Mouse (Mus musculus) intestine, embryonic 15.5 days (tissue): ENCODE results near the gene Ift122. TPM values are rescaled to one million over a fixed set of nuclear protein-coding genes. Genes with fewer than 3 reads are reported as not detected.

Source experiments
- ATAC-seq: fragments of 200-750 bp; cut with Nextera tagmentation; 2 replicates; pipeline ENCODE4 v1.8.0; 2017; ENCODE audit warnings: moderate TSS enrichment, moderate library complexity
- H3K27ac ChIP-seq: fragments of 300-500 bp; sonication (generic); 2 replicates; pipeline ENCODE4 v1.5.1; 2015; ENCODE audit warnings: mild to moderate bottlenecking, inconsistent platforms
- H3K27me3 ChIP-seq: fragments of 300-500 bp; sonication (generic); replicated peaks from 2 replicates; pipeline ENCODE4 v1.6.1; 2015; ENCODE audit warnings: inconsistent platforms
- H3K36me3 ChIP-seq: fragments of 300-500 bp; sonication (generic); 2 replicates; pipeline ENCODE4 v1.6.1; 2015; ENCODE audit warnings: inconsistent platforms
- H3K4me1 ChIP-seq: fragments of 300-500 bp; sonication (generic); replicated peaks from 2 replicates; pipeline ENCODE4 v1.6.1; 2015; ENCODE audit warnings: inconsistent platforms
- H3K4me2 ChIP-seq: fragments of 300-500 bp; sonication (generic); replicated peaks from 2 replicates; pipeline ENCODE4 v1.6.1; 2015; ENCODE audit warnings: mild to moderate bottlenecking, inconsistent platforms
- H3K4me3 ChIP-seq: fragments of 300-500 bp; sonication (generic); replicated peaks from 2 replicates; pipeline ENCODE4 v1.5.1; 2015; ENCODE audit warnings: inconsistent platforms
- H3K9ac ChIP-seq: fragments of 300-500 bp; sonication (generic); 2 replicates; pipeline ENCODE4 v1.6.1; 2015; ENCODE audit warnings: inconsistent platforms
- H3K9me3 ChIP-seq: fragments of 300-500 bp; sonication (generic); 2 replicates; pipeline ENCODE4 v1.6.1; 2016; ENCODE audit warnings: inconsistent platforms
- WGBS: fragments of 180-500 bp; shearing (Covaris S2); methylation state at CpG from one replicate; pipeline ENCODE4 v1.1.7; 2015; 5-methylcytosine and 5-hydroxymethylcytosine counted together
- polyA plus RNA-seq: library from polyadenylated mRNA; unstranded; fragments of >200 nt; fragmentation: Nextera tagmentation; extraction: Ambion mirVana; gene quantifications from 2 replicates; pipeline ENCODE4 v1.2.1, GENCODE M21; 2015

Gene Ift122
- polyA plus RNA-seq, 1 experiment from 2014 or later: 14.2 TPM

DNA sequence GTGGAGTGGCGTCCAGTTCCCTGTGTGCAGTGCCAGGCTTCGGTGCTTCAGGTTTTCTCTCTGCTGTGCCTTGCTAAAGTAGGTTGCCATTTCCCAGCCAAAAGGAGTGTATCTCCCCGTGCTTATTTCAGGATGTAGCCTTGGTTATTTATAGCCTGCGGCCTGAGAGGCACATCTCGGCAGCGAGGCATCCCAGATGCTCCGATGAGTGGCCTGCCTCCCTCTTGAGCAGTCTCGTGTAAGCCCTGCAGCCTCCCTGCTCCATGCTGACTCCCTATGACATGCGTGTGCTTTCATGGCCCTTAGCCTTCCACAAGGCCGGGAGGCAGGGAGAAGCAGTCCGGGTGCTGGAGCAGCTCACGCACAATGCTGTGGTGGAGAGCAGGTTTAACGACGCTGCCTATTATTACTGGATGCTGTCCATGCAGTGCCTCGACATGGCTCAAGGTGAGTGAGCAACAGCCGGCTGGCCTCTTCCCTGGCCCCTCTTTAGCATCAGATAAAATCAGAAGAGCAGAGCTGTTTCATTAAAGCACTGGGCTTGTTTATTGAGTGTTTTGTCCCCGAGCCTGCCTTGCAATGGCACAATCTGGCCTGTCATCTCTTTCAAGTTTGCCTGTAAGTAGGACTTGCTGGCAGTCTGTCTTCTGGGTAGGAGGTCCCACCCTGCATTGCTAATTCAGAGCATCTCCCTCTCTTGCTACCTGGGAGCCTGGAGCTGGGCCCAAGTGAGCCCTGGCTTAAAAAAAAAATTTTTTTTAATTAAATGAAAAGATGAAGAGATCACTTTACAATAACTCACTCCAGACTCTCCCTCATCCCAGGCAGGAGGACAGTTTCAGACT is 62.6 kb downstream of the Ift122 start:
- WGBS: 50% methylated on average over 17 of the region's 17 CpGs
- no peak overlapping the region for H3K27ac ChIP-seq
- 0 out of 2 replicates have a peak overlapping the region, but pooled peaks have one; percentile 23 for H3K9ac ChIP-seq

DNA sequence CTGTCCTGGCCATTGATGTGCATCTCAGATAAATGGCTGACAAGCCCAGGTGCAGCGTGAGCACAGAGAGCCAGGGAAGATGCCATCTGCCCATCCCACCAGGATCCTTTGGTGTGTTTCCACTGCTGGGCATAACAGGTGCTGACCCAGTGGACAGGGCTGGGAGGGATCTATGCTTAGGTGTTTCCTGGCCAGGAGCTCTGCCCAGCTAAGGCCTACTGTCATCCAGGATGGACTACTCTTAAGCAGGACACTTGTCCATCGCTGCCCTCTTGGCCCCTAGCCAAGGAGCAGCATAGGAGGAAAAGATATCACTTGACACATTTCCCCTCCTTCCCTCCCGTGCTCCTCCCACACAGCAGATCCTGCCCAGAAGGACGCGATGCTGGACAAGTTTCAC is 63.3 kb downstream of the Ift122 start:
- 79% methylated on average over 5 of the region's 5 CpGs for WGBS
- Histone ChIP-seq H3K9ac (no peak overlapping the region), H3K4me2 (no peak overlapping the region), H3K27ac (no peak overlapping the region), H3K4me3 (no peak overlapping the region), H3K9me3 (no peaks in the 10 kb centered on the region), H3K4me1 (no peaks in the 10 kb centered on the region), H3K27me3 (no peaks in the 10 kb centered on the region), H3K36me3 (no peaks in the 10 kb centered on the region)
- no peak for ATAC-seq

More for the DNA sequence above, 62.6 kb downstream of the Ift122 start:
- H3K27me3 ChIP-seq: no peaks in the 10 kb centered on the region
- H3K4me1 ChIP-seq: no peaks in the 10 kb centered on the region
- no peak for ATAC-seq
- no peak overlapping the region for H3K4me2 ChIP-seq
- H3K4me3 ChIP-seq: no peak overlapping the region
- H3K36me3 ChIP-seq: no peaks in the 10 kb centered on the region
- H3K9me3 ChIP-seq: no peaks in the 10 kb centered on the region

- H3K27ac ChIP-seq: no peak overlapping the region
- H3K4me1 ChIP-seq: no peaks in the 10 kb centered on the region
- H3K36me3 ChIP-seq: no peaks in the 10 kb centered on the region
- H3K27me3 ChIP-seq: no peaks in the 10 kb centered on the region
- no peak overlapping the region for H3K4me2 ChIP-seq
- no peak overlapping the region for H3K4me3 ChIP-seq
- WGBS: 95% methylated on average over 1 of the region's 1 CpGs
- H3K9me3 ChIP-seq: no peaks in the 10 kb centered on the region
- ATAC-seq: no peak
- no peak overlapping the region for H3K9ac ChIP-seq
These were observed 65.3 kb downstream of the Ift122 start for GRCm38 (mm10) chr6:115918615-115919014.

GRCm38 (mm10) chr6:115919876-115920275 is 66.6 kb downstream of the Ift122 start:
- no peak overlapping the region for H3K4me3 ChIP-seq
- no peak overlapping the region for H3K27ac ChIP-seq
- peaks cover 5% of the 10 kb centered on the region for H3K4me1 ChIP-seq
- H3K9me3 ChIP-seq: no peaks in the 10 kb centered on the region
- no peak for ATAC-seq
- no peak overlapping the region for H3K4me2 ChIP-seq
- 92% methylated on average over 5 of the region's 5 CpGs for WGBS
- H3K27me3 ChIP-seq: no peaks in the 10 kb centered on the region
- H3K9ac ChIP-seq: no peak overlapping the region
- H3K36me3 ChIP-seq: no peaks in the 10 kb centered on the region

DNA sequence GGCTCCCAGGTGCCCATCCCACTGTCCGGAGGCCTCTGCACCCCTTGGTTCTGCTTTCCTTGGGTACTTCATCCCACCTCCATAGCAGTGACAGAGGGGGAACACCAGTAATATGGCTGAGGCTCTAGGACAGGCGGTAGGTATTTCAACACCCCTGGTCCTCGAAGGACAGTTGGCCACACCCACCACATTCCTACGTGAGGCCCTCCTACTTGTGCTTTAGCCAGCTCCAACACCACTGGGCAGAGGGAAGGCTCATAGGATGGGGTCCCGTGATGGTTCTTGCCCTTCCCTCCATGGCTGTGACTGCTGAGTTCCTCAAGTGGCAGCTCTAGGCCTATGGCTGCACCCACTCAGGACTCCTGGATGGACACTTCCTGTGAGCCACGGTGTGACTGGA is 71.6 kb downstream of the Ift122 start:
- peak; percentile 72 for ATAC-seq
- Histone ChIP-seq H3K27ac (no peak overlapping the region), H3K4me3 (no peak overlapping the region), H3K4me1 (peaks cover 8% of the 10 kb centered on the region), H3K36me3 (no peaks in the 10 kb centered on the region), H3K9me3 (no peaks in the 10 kb centered on the region), H3K4me2 (no peak overlapping the region), H3K27me3 (no peaks in the 10 kb centered on the region), H3K9ac (no peak overlapping the region)
- 34% methylated on average over 6 of the region's 6 CpGs for WGBS

DNA sequence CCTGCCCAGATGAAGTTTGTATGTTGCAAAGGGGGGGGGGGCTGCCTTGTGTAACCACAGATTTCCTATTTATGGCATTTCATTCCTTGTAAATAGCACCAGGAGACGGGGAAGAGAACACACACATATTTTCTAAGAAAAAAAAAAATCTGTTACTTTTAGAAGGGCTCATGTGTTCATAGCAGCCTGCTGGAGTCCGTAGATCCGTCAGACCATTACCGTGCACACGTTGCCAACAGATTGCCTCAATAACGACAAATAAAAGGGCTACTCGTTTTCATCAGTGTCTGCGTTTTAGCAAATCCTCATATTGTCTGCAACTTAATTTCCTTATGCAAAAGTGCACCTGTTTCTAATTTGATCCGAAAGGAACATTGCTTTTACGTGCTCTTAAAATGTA is 73.1 kb downstream of the Ift122 start:
- Histone ChIP-seq H3K4me1 (peaks cover 17% of the 10 kb centered on the region), H3K27ac (no peak overlapping the region), H3K4me3 (no peak overlapping the region), H3K27me3 (no peaks in the 10 kb centered on the region), H3K36me3 (no peaks in the 10 kb centered on the region), H3K9ac (no peak overlapping the region), H3K4me2 (no peak overlapping the region), H3K9me3 (no peaks in the 10 kb centered on the region)
- ATAC-seq: no peak
- WGBS: 81% methylated on average over 10 of the region's 10 CpGs

DNA sequence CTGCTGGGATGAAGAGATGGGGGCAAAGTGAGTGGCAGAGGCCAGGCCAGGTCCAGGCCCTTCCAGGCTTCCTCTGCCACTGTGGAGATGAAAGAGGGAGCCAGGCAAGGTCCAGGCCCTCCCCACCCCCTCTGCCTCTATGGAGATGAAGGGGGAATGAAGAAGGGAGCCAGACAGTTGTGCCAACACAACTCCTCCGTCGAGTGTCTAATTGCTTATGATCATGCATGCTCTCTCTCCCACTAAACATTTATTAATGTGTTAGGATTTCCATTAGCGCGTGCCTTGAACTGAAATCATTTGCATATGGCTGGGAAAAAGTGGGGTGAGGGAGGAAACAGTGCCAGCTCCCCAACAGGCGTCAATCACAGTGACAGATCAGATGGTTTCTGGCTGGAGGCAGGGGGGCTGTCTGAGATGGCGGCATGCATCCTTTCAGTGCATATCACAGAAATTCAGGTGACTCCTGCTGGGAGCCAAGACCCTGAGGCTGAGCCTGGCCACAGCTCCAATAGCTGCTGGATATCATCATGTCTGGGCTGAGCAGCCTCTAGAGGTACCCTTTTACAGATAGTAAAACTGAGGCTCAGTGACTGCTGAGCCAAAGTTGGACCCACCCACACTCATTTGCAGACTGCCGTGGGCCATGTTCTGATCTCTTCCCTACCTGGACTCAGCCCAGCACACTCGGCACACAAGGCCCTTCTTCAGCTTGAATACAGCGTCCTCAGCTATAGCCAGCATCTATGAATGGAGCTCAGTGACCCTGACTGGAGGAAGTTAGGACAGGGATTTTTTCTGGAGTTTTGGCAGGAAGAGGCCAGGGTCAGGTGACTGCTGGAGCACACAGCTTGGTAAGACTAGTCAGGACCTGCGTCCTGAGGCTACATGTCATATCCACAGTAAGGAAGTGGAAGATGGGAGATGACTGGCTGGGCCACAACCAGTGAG is 74.3 kb downstream of the Ift122 start:
- Histone ChIP-seq H3K9ac (no peak overlapping the region), H3K36me3 (no peaks in the 10 kb centered on the region), H3K4me2 (no peak overlapping the region), H3K9me3 (no peaks in the 10 kb centered on the region), H3K27me3 (no peaks in the 10 kb centered on the region), H3K4me3 (no peak overlapping the region), H3K4me1 (peaks cover 17% of the 10 kb centered on the region), H3K27ac (no peak overlapping the region)
- ATAC-seq: no peak
- 86% methylated on average over 10 of the region's 10 CpGs for WGBS

- Histone ChIP-seq H3K9ac (no peak overlapping the region), H3K4me3 (no peak overlapping the region), H3K36me3 (no peaks in the 10 kb centered on the region), H3K9me3 (no peaks in the 10 kb centered on the region), H3K4me2 (no peak overlapping the region), H3K27me3 (no peaks in the 10 kb centered on the region), H3K4me1 (peaks cover 11% of the 10 kb centered on the region), H3K27ac (no peak overlapping the region)
- ATAC-seq: no peak
- 35% methylated on average over 5 of the region's 5 CpGs for WGBS
These were observed 76.7 kb downstream of the Ift122 start for GRCm38 (mm10) chr6:115930018-115930417.

DNA sequence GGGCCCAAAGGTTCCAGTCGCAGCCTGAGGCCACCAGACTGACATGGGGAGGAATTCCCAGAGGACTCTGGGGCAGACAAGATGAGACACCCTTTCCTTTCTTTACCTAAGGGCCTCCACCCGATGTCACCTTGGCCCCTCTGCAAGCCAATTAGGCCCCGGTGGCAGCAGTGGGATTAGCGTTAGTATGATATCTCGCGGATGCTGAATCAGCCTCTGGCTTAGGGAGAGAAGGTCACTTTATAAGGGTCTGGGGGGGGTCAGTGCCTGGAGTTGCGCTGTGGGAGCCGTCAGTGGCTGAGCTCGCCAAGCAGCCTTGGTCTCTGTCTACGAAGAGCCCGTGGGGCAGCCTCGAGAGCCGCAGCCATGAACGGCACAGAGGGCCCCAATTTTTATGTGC is 78.4 kb downstream of the Ift122 start, which contains the start of gene Rho:
Rho (plus strand) TSS at position 110 of the 400 bp plus-strand sequence.
- H3K4me1 ChIP-seq: peaks cover 9% of the 10 kb centered on the region; the same call in 1 of the 2 replicates
- no peaks in the 10 kb centered on the region for H3K27me3 ChIP-seq
- H3K4me2 ChIP-seq: no peak within 1 kb of the TSS
- H3K27ac ChIP-seq: no peak within 1 kb of the TSS
- H3K4me3 ChIP-seq: no peak within 1 kb of the TSS
- no peak for ATAC-seq
- H3K36me3 ChIP-seq: no peaks in the 10 kb centered on the region
- no peaks in the 10 kb centered on the region for H3K9me3 ChIP-seq
- 80% methylated on average over 14 of the region's 14 CpGs for WGBS
- no peak within 1 kb of the TSS for H3K9ac ChIP-seq

DNA sequence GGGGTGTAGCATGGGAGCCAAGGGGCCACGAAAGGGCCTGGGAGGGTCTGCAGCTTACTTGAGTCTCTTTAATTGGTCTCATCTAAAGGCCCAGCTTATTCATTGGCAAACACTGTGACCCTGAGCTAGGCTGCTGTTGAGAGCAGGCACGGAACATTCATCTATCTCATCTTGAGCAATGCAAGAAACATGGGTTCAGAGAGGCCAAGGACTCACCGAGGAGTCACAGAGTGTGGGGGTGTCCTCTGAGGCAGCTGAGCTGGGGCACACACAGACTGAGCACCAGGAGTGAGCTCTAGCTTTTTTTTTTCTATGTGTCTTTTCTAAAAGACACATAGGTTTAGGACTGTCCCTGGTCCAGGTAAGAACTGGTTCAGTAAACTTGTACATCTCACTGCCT is 79.1 kb downstream of the Ift122 start:
- peaks cover 9% of the 10 kb centered on the region; the same call in 1 of the 2 replicates for H3K4me1 ChIP-seq
- WGBS: 84% methylated on average over 3 of the region's 3 CpGs

DNA sequence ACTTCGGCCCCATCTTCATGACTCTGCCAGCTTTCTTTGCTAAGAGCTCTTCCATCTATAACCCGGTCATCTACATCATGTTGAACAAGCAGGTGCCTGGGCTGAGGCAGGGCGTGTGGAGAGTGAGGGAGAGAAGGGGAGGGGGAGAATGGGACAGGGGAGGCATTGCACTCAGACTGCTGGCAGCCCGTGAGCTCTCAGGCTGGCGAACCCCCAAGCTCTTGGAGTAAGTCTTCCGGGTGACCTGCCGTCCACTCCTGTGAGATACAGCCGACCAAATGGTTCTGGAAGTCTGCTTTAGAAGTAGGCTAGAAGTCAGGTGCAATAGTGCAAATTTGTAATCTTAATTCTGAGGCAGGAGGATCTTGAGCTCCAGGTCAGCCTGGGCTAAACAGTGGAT is 82.3 kb downstream of the Ift122 start:
- H3K4me3 ChIP-seq: no peak overlapping the region
- no peaks in the 10 kb centered on the region for H3K9me3 ChIP-seq
- 76% methylated on average over 8 of the region's 8 CpGs for WGBS
- no peak overlapping the region for H3K4me2 ChIP-seq
- H3K36me3 ChIP-seq: no peaks in the 10 kb centered on the region
- H3K27ac ChIP-seq: no peak overlapping the region
- no peak overlapping the region for H3K9ac ChIP-seq
- ATAC-seq: no peak
- no peaks in the 10 kb centered on the region for H3K27me3 ChIP-seq
- 0 out of 2 replicates have a peak, but pooled peaks cover 2% of the 10 kb centered on the region for H3K4me1 ChIP-seq

More for the DNA sequence above, 79.1 kb downstream of the Ift122 start:
- Histone ChIP-seq H3K36me3 (no peaks in the 10 kb centered on the region), H3K9me3 (no peaks in the 10 kb centered on the region), H3K9ac (no peak overlapping the region), H3K4me3 (no peak overlapping the region), H3K27ac (no peak overlapping the region), H3K4me2 (no peak overlapping the region), H3K27me3 (no peaks in the 10 kb centered on the region)
- ATAC-seq: no peak

DNA sequence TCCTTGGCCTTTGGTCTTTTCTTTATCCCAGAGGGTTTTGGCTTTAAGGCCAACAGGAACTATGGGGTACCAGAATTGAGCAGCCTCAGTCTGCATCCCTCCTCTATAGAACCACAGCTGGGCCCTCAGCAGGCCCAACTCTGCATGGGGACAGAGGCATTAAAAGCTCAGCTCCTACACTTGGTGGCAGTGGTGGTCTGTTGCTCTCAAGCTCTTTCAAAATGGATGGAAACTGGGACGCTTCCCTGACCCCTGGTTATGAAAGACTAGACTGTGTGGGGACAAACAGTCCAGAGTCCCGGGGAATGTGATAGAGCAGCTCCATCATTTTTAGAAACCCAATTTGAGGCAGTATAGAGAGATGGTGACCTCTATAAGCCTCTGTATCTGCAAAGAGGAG is 84.7 kb downstream of the Ift122 start:
- Histone ChIP-seq H3K4me2 (no peak overlapping the region), H3K9ac (no peak overlapping the region), H3K4me3 (no peak overlapping the region), H3K36me3 (no peaks in the 10 kb centered on the region), H3K9me3 (no peaks in the 10 kb centered on the region), H3K4me1 (peaks cover 7% of the 10 kb centered on the region), H3K27ac (no peak overlapping the region), H3K27me3 (no peaks in the 10 kb centered on the region)
- WGBS: 85% methylated on average over 2 of the region's 2 CpGs
- ATAC-seq: no peak
